Mouse (Mus musculus): ENCODE measurements at regions not wholly inside any gene's neighbourhood (a gene's known extent, or its start where the extent isn't known, plus 50 kb on each side); places are given as distances from the start of the nearest gene placed in this dataset.

GRCm38 (mm10) chr17:64439571-64439970, 107.9 kb upstream of the Pja2 start:
- no peak for TF ChIP-seq CTCF (IDR thresholded peaks at IDR 0.05; ENCODE audit: extremely low read depth, insufficient read depth, insufficient read length, insufficient replicate concordance)
- no peak for TF ChIP-seq POLR2A (IDR thresholded peaks at IDR 0.05; ENCODE audit: low read depth, low read length)
